Mouse (Mus musculus) fibroblast of lung, adult 2 months (primary cell): Measurements from ENCODE around the gene Gm3269.
"Not testable (repeated sequence)": the region's sequence is repeated elsewhere in the genome, so short reads cannot be mapped to it uniquely, and the experiment has no call there.

Experiments used
- DNase-seq: peaks from one replicate; pipeline ENCODE4 v3.0.0-alpha.2; 2011; ENCODE audit warnings: low read depth

The Gm3269 gene

DNA sequence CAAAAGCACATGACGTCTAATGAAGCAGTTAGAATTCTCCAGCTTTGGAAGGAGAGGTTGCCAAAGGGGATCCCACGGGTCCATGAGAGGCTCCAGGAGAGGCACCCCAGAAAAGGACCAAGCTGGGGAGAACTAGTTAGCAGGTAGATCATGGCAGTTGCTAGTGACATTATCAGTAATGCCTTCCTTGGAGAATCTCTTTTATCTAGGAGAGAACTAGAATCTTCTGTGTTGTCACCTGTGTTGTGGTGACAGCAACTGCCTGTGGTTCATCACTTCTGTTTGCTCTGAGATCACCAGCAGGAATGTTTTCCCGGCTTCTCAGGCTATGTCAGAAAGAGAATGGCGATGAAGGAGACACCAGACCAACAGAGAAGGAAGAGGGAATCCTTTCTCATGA, at the start of gene Gm3269:
TSS of gene Gm3269 (plus strand) at position 301 of the 400 bp plus-strand sequence.
- DNase-seq: not testable (repeated sequence)

DNA sequence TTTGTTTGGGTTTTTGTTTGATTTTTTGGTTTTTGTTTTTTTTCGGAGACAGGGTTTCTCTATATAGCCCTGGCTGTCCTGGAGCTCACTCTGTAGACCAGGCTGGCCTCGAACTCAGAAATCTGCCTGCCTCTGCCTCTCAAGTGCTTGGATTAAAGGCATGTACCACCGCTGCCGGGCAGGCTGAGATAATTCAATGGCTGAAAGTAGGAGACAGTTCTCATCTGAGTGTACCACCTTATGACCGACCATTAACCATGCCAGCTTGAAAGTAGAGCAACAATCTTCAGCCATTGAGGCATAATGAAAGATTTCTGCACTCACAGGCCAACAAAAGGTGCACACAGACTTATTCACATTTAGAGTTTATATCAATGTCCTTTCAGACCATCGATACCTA, 31.5 kb upstream of the Gm3269 start:
- not testable (repeated sequence) for DNase-seq

- not testable (repeated sequence) for DNase-seq
Observed at GRCm38 (mm10) chr14:4821950-4822349, 16.0 kb upstream of the Gm3269 start.

DNA sequence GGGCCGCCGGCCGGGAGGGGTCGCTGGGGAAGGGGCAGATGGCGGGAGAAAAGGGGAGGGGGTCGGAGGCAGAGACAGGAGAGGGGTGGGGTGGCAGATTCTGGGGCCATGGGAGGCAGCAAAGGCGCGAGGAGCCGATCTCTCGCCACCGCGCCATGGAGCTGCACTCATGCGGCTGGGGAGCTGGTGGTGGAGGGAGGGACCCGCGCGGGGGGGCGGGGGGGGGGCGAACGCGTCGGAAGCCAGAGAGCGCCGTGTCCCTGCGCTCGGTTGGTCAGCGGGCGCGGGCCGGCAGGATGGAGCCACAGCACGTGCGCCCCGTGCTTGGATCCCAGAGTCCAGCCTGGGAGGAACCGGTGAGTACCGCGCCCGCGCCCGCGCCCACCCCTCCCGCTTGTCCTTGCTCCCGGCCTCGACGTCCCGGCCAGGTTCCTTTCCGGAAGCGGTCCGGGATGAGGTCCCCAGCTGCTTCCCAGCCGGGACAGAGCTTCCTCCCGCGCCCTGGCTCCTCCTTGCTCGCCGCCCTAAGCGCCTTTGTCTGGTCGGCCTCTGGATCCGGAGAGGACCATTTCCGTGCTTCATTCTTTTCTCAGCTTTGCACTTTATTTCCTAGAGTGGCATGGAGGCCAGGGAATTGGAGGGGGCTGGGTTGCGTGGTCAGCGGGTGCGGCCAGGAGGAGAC, 17.5 kb downstream of the Gm3269 start, which contains the start of gene Gm3264:
TSS of gene Gm3264 (plus strand) at position 278 of the 682 bp plus-strand sequence.
- not testable (repeated sequence) for DNase-seq

DNA sequence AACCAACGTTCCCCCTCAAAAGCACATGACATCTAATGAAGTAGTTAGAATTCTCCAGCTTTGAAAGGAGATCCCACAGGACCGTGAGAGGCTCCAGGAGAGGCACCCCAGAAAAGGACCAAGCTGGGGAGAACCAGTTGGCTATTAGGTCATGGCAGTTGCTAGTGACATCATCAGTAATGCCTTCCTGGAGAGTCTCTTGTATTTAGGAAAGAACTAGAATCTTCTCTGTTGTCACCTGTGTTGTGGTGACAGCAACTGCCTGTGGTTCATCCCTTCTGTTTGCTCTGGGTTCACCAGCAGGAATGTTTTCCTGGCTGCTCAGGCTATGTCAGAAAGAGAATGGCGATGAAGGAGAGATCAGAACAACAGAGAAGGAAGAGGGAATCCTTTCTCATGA, 54.2 kb downstream of the Gm3269 start, which contains the start of gene Gm3278:
TSS of gene Gm3278 (plus strand) at position 301 of the 400 bp plus-strand sequence.
- DNase-seq: not testable (repeated sequence)
